Mouse (Mus musculus): ENCODE measurements at regions not wholly inside any gene's neighbourhood (a gene's known extent, or its start where the extent isn't known, plus 50 kb on each side); places are given as distances from the start of the nearest gene placed in this dataset.

DNA sequence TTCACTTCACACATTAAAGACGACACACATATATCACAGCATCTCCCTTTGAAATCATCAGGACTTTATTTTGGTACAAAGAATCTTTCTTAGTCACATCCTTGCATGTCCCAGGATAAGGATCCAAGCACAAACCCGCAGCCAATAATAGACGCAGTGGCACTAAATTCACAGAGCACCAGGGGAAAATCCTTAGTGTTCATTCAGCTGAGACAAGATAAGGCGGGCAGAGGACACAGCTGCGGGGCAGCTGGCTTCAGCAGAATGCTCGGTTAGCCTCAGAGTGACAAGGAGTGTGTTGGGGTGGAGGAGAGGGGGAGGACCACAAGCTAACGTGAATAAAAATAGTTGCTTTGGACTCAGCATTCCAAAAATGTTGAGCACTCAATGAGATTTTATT lies 70.7 kb downstream of the Gm11983 start:
- TF ChIP-seq CTCF (IDR thresholded peaks at IDR 0.05; ENCODE audit: low read depth): no peak
- TF ChIP-seq EP300 (IDR thresholded peaks at IDR 0.05; ENCODE audit: low read depth): no peak

Measured in liver, embryonic 14.5 days (tissue).